Mouse (Mus musculus) liver, adult 2 months (tissue): ENCODE data around the gene Lhfpl2.

ENCODE experiments used
- CTCF ChIP-seq: fragments of 200-500 bp; IDR thresholded peaks from 2 replicates; pipeline ENCODE4 v1.5.1; 2011; ENCODE audit warnings: low read depth, low read length, control low read depth
- POLR2A ChIP-seq: fragments of 200-500 bp; IDR thresholded peaks from 2 replicates; pipeline ENCODE4 v1.6.1; 2011; ENCODE audit warnings: low read length, control low read depth; ENCODE audit not compliant: insufficient read depth; ENCODE audit errors: extremely low read depth

DNA sequence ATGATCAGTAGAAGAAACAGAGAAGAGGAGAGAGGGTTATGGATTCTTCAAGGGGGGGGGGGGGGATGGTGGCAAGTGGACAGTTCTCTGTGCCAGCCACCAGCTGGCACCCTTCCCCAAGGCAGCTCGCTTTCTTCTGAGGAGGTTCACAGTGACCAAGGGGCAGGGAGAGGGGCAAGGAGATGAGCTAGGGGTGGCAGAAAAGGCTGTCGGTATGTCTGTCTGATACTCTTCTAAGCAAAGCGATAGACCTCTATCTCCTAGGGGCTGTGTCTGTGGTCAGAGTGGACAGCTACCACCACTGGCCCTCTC lies 12.7 kb downstream of the Lhfpl2 start:
- TF ChIP-seq CTCF (no peak), POLR2A (no peak)
